Mouse (Mus musculus): ENCODE measurements around the gene Tnni2.

Gene Tnni2

GRCm38 (mm10) chr7:142481186-142481567 lies 39.6 kb downstream of the Tnni2 start:
- intact Hi-C loops (cut with DNase I) = loop anchor here (5.0 kb wide), 1 partner anchor 101 kb away; no protein-coding TSS in a partner anchor

- intact Hi-C loops (cut with DNase I) = loop anchor here (5.0 kb wide), 1 partner anchor 101 kb away; no protein-coding TSS in a partner anchor
These were observed 40.1 kb downstream of the Tnni2 start for GRCm38 (mm10) chr7:142481568-142482255.

- intact Hi-C loops (cut with DNase I) = loop anchor here (5.0 kb wide), 1 partner anchor 100 kb away; no protein-coding TSS in a partner anchor
These were observed 40.6 kb downstream of the Tnni2 start for GRCm38 (mm10) chr7:142482256-142482609.

GRCm38 (mm10) chr7:142483136-142483535 lies 41.5 kb downstream of the Tnni2 start:
- intact Hi-C loops (cut with DNase I) = loop anchor here (5.0 kb wide), 1 partner anchor 99 kb away; no protein-coding TSS in a partner anchor

- intact Hi-C loops (cut with DNase I) = loop anchor here (5.0 kb wide), 1 partner anchor 98 kb away; no protein-coding TSS in a partner anchor
These were observed 43.2 kb downstream of the Tnni2 start for GRCm38 (mm10) chr7:142484780-142485179.

- intact Hi-C loops (cut with DNase I) = no loop called here
These were observed 45.1 kb downstream of the Tnni2 start for GRCm38 (mm10) chr7:142486751-142487162.

- intact Hi-C loops (cut with DNase I) = no loop called here
These were observed 45.8 kb downstream of the Tnni2 start for GRCm38 (mm10) chr7:142487341-142487859.

- intact Hi-C loops (cut with DNase I) = no loop called here
These were observed 46.4 kb downstream of the Tnni2 start for GRCm38 (mm10) chr7:142488053-142488452.

- intact Hi-C loops (cut with DNase I) = no loop called here
These were observed 51.9 kb downstream of the Tnni2 start for GRCm38 (mm10) chr7:142493535-142493934.

Measured in adrenal gland (tissue).